Mouse (Mus musculus) kidney, adult 18-20 months (tissue): ENCODE data around the gene Snx6.
A peak's percentile ranks its signal among the peaks of the same experiment; 100 is the strongest.
"Not testable (repeated sequence)": the region's sequence is repeated elsewhere in the genome, so short reads cannot be mapped to it uniquely, and the experiment has no call there.

Source experiments
- DNase-seq: peaks from one replicate; pipeline ENCODE4 v3.0.0; 2021

Snx6 gene

DNA sequence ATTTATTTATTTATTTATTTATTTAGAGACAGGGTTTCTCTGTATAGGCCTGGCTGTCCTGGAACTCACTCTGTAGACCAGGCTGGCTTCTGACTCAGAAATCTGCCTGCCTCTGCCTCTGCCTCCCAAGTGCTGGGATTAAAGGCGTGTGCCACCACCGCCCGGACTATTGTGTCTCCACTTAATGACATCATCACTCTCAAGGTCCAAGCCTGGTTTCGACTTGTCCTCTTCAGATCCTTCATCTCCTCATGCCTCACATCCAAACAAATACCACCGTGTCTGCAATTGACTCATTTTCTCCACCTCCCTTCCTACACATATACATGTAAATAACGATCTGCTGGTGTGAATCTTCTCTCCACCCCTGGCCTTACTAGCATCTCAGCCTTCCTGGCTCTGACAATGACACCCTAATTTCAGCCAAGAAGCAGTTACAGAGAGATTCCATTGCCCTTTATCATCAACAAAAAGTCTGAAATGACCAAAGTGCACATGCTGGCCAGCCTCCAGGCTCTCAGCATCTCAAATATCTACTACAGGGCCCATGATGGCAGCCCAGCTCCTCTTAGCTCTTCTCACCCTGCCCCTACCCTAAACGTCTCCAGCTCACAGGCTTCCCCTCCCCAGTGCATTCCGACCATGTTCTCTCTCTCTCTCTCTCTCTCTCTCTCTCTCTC is 1.2 kb upstream of the Snx6 start:
- DNase-seq: no peak

DNA sequence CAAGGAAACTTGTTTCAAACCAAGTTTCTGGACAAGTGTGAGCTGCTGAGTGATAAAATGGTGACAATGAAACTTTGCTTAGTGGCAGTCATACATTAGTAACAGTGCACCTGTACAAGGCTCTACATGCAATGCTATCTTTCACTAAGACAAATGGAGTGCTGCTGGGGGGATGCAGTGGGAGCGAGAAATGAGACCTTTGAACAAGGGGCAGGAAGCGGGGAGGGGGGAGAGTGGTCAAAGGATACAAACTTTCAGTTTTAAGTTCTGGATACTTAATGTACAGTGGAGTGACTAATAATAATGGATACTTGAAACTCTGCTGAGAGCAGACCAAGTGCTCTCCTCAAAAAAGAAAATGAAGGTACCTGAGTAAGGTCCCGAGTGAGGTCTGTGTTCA is 1.1 kb downstream of the Snx6 start:
- no peak for DNase-seq

DNA sequence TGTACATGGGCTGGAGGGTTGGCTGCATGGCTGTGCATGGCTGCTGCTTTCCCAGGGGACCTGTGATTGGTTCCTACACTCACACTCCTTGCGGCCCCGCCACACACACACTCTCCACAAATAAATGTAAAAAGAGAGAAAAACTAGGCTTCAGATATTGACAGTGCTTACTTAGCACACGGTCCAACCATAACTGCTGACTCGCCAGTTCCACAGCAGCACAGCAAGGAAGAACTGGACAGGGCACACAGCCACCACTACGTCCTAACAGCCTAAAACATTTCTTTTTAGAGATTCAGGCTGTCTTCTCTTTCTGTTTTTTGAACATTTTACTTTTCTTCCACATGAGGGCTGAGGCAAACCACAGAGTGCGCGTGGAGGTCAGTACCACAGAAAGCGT is 4.0 kb downstream of the Snx6 start:
- no peak for DNase-seq

DNA sequence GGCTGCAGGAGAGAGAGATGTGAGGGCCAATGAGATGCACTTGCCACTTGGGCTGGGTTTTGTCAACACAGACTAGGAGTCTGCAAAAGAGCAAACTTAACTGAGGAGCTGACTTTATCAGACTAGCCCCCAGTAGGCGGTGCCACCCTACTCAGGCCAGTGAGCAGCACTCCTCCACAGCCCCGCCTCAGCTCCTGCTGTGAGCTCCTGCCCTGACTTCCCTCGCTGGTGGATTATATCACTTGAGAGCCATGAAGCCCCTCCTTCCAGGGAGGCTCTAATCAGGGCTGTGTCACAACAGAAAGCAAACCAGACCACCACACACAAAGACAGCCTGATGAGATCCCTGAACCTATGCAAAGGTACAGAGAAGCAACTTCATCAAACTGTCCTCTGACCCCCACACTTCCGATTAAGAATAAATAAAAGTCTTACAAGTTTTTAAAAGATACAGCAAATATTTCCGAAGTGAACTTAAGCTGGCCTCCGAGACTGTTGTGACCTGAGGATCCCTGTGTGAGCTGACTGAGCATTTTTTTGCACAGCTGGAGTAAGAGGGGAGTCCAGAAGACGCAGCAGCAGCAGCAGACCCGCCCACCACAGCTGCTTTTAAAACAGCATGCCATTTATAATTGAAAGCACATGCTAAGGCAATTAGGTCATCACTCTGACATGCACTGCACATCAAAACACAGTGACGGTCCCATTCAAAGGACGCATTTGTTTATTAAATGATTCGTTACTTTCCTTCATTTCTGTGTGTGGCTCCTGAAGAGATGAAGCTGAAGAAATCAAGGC is 6.0 kb downstream of the Snx6 start:
- DNase-seq: peak; percentile 47

DNA sequence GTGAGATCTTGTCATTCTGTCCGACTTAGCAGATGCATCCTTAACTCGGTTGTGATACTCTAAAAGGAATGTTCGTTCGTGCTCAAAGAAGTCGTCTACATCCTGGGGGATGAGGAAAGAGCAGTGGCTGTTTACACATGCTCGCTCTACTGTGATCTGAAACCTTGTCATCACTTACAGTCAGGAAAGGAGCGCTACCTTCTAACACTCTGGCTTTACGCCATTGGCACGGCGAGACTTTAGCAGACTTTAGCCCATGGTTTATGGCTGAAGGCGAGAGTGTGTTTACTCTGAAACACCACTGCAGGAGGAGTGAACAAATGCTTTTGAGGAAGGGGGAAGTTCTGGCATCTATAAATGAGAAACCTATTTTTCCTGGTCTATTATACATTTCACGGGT is 31.9 kb downstream of the Snx6 start:
- DNase-seq: no peak

DNA sequence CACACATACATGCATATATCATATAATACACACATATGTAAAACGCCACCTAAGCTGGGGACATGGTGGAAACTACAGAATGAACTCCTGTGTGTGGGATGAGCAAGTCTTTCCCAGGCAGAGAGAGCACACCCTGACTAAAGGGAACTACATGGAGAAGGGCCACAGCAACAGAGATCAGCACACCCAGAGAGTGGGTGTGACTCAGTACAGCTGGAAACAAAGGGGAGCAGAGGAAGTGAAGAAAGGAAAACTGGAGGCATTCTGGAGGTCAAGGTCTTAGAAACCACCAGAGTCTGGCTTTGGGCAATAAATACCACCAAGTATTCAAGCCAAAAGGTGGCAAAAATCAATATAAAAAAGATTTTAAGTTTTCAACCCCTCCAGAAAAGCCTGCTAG is 34.8 kb downstream of the Snx6 start:
- DNase-seq: no peak

DNA sequence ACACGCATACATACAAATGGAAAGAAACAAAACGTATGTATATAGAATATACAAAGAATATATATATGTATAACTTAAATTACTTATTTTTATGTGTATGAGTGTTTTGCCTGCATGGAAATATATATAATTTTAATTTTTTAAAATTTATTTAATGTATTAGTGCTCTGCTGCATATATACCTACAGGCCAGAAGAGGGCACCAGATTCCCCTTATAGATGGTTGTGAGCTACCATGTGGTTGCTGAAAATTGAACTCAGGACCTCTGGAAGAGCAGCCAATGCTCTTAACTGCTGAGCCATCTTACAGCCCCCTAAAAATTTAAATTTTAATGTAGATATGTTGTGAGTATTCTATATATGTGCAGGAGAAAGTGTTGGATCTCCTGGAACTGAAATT is 36.7 kb downstream of the Snx6 start:
- no peak for DNase-seq

DNA sequence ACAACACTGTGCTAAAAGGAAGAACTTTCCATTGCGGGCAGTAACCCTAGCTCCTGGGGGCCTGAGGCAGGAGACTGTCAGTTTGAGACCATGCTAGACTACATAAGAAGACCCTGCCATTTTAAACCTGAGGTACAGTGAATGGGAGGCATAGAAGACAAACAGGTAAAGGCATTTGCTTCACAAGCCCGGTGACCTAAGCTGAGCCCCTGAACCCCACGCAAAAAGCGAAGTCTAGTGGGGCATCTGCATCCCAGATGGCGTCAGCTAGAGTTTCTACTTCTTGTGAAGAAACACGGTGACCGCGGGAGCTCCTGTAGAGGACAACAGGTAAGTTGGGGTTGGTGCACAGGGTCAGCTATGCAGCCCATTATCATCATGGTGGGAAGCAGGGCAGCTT is 46.9 kb downstream of the Snx6 start:
- DNase-seq: no peak

DNA sequence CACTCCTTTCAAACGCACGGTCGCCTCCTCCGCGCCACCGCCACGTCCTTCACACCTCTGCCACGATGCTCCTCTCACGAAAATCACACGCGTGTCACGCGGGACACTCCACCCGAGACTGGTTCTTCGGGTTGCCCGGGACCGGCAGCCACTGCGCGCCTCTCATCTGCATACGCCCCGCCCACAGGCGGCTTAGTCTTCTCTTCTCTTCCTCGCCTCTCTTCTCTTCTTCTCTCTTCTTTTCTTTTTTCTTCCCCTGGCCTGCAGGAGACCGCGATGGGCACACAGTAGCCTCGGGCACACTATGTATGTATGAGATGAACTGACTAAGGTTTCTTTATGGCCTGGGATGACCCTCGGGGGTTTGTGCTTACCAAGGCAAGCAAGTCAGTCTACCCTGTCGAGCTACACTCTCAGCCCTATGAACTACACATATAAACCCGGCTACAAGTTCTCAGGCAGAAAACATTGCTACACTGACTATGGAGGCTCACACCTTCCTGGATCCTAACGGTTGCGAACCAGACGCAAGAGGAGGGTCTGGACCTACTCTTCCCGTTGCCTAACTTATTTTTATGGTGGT is 56.8 kb downstream of the Snx6 start:
- DNase-seq: peak; percentile 49

DNA sequence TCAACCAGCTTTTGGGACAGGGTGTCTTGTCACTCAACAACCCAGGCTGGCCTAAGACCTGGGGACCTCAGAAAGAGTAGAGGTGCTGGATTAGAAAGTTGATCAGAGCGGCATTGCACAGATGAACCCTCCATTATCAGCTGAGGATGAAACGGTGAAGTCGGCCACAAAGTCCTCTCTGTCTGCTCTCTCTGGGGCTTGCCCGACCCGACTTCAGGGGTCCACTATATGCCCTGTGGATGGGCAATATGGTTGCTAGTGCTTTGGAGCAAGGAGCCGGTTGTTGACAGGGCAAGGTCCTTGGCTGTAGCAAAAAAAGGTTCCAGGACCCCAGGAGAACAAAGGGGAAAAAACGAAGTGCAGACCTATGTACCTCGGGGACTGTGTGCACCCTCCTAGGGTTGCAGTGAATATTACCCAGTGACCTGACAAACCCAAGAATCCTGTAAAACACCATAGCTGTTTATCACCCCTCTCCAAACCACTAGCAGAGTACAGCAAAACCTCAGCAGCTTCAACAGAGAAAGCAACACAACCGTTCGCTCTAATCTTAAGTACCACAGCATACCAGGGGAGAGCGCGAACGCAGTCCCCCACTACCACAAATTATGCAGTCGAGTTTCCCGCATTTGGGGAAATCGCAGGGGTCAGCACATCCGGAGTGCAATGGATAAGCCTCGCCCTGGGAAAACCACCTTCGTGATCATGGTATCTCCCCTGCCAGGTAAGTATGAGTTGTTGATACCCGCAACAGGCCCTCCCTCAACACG is 57.4 kb downstream of the Snx6 start:
- DNase-seq: not testable (repeated sequence)

DNA sequence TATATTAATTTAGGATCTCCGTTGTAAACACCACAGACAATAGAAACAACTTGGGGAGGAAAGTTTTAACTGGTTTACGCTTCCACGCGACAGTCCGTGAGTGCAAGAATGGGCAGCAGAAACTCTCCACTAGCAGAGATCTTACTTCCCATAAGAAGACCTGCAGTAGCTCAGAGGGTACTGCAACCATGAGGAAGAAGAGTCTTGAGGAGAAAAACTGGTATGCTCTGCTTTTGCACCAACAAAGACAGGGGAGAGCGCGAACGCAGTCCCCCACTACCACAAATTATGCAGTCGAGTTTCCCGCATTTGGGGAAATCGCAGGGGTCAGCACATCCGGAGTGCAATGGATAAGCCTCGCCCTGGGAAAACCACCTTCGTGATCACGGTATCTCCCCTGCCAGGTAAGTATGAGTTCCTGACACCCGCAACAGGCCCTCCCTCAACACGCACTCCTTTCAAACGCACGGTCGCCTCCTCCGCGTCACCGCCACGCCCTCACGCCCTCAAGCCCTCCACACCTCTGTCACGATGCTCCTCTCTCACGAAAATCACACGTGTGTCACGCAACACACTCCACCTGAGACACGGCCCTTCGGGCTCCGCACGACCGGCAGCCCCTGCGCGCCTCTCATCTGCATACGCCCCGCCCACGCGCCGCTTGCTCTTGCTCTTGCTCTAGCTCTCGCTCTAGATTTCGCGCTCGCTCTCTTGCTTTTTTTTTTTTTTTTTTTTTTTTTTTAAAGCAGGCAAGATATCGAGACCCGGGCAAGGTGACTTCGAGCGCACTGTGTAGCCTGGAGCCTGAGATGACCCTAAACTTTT is 61.0 kb downstream of the Snx6 start:
- DNase-seq: peak; percentile 41

DNA sequence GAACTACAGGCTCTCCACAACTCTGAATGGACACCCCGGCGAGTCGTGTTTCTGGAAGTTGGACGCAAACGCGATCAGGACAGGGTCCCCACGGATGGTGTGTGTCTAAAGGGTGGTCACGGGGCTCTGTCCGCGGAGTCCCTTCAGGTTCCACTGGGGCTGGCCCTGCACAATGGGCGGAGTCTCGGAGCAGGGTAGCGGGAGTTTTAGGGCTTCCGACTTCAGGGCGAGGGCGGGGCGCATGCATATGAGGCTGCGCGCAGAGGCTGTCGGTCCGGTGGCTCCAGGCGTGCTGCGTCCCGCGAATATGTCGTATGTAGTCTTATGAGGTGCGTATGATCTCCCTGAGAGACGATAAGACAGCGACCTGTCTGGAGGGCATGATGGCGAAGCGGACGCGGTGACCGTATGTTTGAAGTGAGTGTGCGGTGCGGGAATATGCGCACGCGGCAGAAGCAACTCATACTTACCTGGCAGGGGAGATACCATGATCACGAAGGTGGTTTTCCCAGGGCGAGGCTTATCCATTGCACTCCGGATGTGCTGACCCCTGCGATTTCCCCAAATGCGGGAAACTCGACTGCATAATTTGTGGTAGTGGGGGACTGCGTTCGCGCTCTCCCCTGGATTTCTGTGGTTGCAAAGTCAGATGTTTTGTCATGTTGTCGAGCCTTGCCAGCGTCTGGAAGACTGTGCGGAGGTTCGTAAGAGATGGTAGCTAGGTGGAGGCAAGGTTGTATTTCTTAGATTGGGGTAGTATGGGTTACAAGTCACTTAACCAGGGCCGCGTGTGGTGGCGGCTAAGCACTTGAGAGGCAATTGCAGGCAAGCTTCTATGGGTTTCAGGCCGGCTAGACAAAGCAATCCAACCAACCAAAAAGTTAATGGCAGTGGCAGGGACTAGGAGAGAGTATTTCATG is 66.1 kb downstream of the Snx6 start:
- not testable (repeated sequence) for DNase-seq

DNA sequence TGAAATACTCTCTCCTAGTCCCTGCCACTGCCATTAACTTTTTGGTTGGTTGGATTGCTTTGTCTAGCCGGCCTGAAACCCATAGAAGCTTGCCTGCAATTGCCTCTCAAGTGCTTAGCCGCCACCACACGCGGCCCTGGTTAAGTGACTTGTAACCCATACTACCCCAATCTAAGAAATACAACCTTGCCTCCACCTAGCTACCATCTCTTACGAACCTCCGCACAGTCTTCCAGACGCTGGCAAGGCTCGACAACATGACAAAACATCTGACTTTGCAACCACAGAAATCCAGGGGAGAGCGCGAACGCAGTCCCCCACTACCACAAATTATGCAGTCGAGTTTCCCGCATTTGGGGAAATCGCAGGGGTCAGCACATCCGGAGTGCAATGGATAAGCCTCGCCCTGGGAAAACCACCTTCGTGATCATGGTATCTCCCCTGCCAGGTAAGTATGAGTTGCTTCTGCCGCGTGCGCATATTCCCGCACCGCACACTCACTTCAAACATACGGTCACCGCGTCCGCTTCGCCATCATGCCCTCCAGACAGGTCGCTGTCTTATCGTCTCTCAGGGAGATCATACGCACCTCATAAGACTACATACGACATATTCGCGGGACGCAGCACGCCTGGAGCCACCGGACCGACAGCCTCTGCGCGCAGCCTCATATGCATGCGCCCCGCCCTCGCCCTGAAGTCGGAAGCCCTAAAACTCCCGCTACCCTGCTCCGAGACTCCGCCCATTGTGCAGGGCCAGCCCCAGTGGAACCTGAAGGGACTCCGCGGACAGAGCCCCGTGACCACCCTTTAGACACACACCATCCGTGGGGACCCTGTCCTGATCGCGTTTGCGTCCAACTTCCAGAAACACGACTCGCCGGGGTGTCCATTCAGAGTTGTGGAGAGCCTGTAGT is 76.4 kb downstream of the Snx6 start:
- not testable (repeated sequence) for DNase-seq

DNA sequence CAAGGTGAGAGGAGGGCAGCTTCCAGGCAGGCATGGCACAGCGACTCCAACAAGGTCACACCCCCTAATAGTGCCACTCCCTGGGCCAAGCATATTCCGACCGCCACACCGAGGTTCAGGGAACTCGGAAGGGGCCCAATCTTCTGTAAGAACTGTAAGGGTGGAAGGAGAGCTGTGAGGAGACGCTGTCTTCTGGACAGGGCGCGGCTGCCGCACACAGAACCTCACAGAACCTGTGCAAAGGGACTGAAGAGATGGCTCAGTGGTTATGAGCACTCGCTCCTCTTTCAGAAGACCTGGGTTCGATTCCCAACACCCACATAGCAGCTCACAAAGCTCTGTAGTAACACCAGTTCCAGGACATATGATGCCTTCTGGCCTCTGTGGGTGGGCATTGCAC is 78.0 kb downstream of the Snx6 start:
- DNase-seq: not testable (repeated sequence)

DNA sequence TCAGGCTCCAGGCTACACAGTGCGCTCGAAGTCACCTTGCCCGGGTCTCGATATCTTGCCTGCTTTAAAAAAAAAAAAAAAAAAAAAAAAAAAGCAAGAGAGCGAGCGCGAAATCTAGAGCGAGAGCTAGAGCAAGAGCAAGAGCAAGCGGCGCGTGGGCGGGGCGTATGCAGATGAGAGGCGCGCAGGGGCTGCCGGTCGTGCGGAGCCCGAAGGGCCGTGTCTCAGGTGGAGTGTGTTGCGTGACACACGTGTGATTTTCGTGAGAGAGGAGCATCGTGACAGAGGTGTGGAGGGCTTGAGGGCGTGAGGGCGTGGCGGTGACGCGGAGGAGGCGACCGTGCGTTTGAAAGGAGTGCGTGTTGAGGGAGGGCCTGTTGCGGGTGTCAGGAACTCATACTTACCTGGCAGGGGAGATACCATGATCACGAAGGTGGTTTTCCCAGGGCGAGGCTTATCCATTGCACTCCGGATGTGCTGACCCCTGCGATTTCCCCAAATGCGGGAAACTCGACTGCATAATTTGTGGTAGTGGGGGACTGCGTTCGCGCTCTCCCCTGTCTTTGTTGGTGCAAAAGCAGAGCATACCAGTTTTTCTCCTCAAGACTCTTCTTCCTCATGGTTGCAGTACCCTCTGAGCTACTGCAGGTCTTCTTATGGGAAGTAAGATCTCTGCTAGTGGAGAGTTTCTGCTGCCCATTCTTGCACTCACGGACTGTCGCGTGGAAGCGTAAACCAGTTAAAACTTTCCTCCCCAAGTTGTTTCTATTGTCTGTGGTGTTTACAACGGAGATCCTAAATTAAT is 81.5 kb downstream of the Snx6 start:
- DNase-seq: peak; percentile 68

DNA sequence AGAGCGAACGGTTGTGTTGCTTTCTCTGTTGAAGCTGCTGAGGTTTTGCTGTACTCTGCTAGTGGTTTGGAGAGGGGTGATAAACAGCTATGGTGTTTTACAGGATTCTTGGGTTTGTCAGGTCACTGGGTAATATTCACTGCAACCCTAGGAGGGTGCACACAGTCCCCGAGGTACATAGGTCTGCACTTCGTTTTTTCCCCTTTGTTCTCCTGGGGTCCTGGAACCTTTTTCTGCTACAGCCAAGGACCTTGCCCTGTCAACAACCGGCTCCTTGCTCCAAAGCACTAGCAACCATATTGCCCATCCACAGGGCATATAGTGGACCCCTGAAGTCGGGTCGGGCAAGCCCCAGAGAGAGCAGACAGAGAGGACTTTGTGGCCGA is 85.0 kb downstream of the Snx6 start:
- DNase-seq: peak; percentile 28

DNA sequence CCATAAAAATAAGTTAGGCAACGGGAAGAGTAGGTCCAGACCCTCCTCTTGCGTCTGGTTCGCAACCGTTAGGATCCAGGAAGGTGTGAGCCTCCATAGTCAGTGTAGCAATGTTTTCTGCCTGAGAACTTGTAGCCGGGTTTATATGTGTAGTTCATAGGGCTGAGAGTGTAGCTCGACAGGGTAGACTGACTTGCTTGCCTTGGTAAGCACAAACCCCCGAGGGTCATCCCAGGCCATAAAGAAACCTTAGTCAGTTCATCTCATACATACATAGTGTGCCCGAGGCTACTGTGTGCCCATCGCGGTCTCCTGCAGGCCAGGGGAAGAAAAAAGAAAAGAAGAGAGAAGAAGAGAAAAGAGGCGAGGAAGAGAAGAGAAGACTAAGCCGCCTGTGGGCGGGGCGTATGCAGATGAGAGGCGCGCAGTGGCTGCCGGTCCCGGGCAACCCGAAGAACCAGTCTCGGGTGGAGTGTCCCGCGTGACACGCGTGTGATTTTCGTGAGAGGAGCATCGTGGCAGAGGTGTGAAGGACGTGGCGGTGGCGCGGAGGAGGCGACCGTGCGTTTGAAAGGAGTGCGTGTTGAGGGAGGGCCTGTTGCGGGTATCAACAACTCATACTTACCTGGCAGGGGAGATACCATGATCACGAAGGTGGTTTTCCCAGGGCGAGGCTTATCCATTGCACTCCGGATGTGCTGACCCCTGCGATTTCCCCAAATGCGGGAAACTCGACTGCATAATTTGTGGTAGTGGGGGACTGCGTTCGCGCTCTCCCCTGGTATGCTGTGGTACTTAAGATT is 85.6 kb downstream of the Snx6 start:
- DNase-seq: peak; percentile 18

DNA sequence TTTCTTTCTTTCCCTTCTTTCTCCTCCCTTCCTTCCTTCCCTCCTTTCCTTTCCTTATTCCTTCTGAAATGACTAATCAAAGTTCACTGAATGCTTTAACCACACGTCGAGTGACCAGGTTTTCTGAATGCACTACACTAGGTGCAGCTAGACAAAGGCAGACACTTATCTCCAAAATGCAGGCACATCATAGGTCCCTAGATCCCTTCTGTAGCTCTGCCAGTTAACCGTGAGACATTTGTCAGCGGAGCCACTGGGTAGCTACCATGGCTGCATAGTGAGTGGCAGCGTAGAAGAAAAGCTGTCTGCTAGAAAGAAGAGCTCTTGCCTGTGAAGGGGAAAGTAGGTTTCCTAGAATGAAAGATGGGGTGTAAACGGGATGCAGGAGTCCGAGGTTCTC is 96.1 kb downstream of the Snx6 start:
- no peak for DNase-seq
